Mouse (Mus musculus) cortical plate, adult 2 months (tissue): ENCODE measurements at regions not wholly inside any gene's neighbourhood (a gene's known extent, or its start where the extent isn't known, plus 50 kb on each side); places are given as distances from the start of the nearest gene placed in this dataset.

Experiments used
- H3K27ac ChIP-seq: fragments of 200-500 bp; 2 replicates; pipeline ENCODE4 v1.5.1; 2012; ENCODE audit warnings: low read length, control low read depth, inconsistent platforms; ENCODE audit not compliant: insufficient read depth
- H3K4me1 ChIP-seq: fragments of 200-500 bp; 2 replicates; pipeline ENCODE4 v1.6.1; 2011; ENCODE audit warnings: low read length; ENCODE audit not compliant: control insufficient read depth, insufficient read depth
- H3K4me3 ChIP-seq: fragments of 200-500 bp; 2 replicates; pipeline ENCODE4 v1.5.1; 2011; ENCODE audit warnings: mild to moderate bottlenecking, low read length, control low read depth; ENCODE audit not compliant: insufficient read depth
- CTCF ChIP-seq: fragments of 200-500 bp; IDR thresholded peaks from 2 replicates; pipeline ENCODE4 v1.5.1; 2011; ENCODE audit warnings: mild to moderate bottlenecking, control low read depth, low read length; ENCODE audit not compliant: insufficient read depth; ENCODE audit errors: extremely low read depth
- POLR2A ChIP-seq: fragments of 200-500 bp; IDR thresholded peaks from 2 replicates; pipeline ENCODE4 v1.6.1; 2011; ENCODE audit warnings: mild to moderate bottlenecking, low read length, control low read depth; ENCODE audit not compliant: insufficient read depth; ENCODE audit errors: extremely low read depth

- Histone ChIP-seq H3K4me1 (no peaks in the 10 kb centered on the region), H3K4me3 (no peak overlapping the region), H3K27ac (no peak overlapping the region)
- TF ChIP-seq POLR2A (no peak), CTCF (no peak)
Observed at GRCm38 (mm10) chr1:189068204-189068603, 60.6 kb upstream of the Kctd3 start.

GRCm38 (mm10) chr1:189067204-189067960, 59.7 kb upstream of the Kctd3 start:
- H3K27ac ChIP-seq, result no peak overlapping the region
- TF ChIP-seq POLR2A (no peak), CTCF (no peak)
- H3K4me3 ChIP-seq, result no peak overlapping the region
- no peaks in the 10 kb centered on the region for H3K4me1 ChIP-seq

GRCm38 (mm10) chr1:189066446-189067151, 59.0 kb upstream of the Kctd3 start:
- TF ChIP-seq CTCF (no peak), POLR2A (no peak)
- H3K4me1 ChIP-seq, result no peaks in the 10 kb centered on the region
- H3K27ac ChIP-seq, result no peak overlapping the region
- H3K4me3 ChIP-seq, result no peak overlapping the region

GRCm38 (mm10) chr1:189065152-189065910, 57.7 kb upstream of the Kctd3 start:
- no peaks in the 10 kb centered on the region for H3K4me1 ChIP-seq
- no peak overlapping the region for H3K27ac ChIP-seq
- TF ChIP-seq CTCF (no peak), POLR2A (no peak)
- no peak overlapping the region for H3K4me3 ChIP-seq

- no peaks in the 10 kb centered on the region for H3K4me1 ChIP-seq
- H3K4me3 ChIP-seq, result no peak overlapping the region
- no peak overlapping the region for H3K27ac ChIP-seq
- no peak for TF ChIP-seq POLR2A
- TF ChIP-seq CTCF, result no peak
Observed at GRCm38 (mm10) chr1:189064629-189065028, 57.0 kb upstream of the Kctd3 start.

GRCm38 (mm10) chr1:189063699-189064098, 56.1 kb upstream of the Kctd3 start:
- H3K27ac ChIP-seq, result no peak overlapping the region
- TF ChIP-seq CTCF (no peak), POLR2A (no peak)
- H3K4me3 ChIP-seq, result no peak overlapping the region
- no peaks in the 10 kb centered on the region for H3K4me1 ChIP-seq

- TF ChIP-seq POLR2A (no peak), CTCF (no peak)
- H3K27ac ChIP-seq, result no peak overlapping the region
- no peak overlapping the region for H3K4me3 ChIP-seq
- no peaks in the 10 kb centered on the region for H3K4me1 ChIP-seq
Observed at GRCm38 (mm10) chr1:189063209-189063608, 55.6 kb upstream of the Kctd3 start.
